Mouse (Mus musculus): ENCODE data around the gene B3gat3.

GRCm38 (mm10) chr19:8967373-8967743 is 47.2 kb downstream of the B3gat3 start:
- TF ChIP-seq POLR2A (IDR thresholded peaks at IDR 0.05; ENCODE audit: insufficient read depth, low read depth, low read length) = no peak
- no peak for TF ChIP-seq CTCF (IDR thresholded peaks at IDR 0.05)
- TF ChIP-seq EP300 (IDR thresholded peaks at IDR 0.05; ENCODE audit: insufficient read depth, low read depth, low read length) = no peak
